Mouse (Mus musculus) myocyte (in vitro differentiated cells): Measurements from ENCODE around the gene Zbtb8a.

ENCODE experiments used
- CEBPB ChIP-seq: IDR thresholded peaks from 2 replicates; pipeline ENCODE4 v1.6.1; 2011; ENCODE audit warnings: mild to moderate bottlenecking, moderate library complexity; ENCODE audit not compliant: poor library complexity, insufficient read depth, severe bottlenecking
- E2F4 ChIP-seq: IDR thresholded peaks from one replicate; pipeline ENCODE4 v1.6.1; 2011; ENCODE audit warnings: mild to moderate bottlenecking, control low read depth, moderate library complexity; ENCODE audit not compliant: insufficient read depth
- MAX ChIP-seq: IDR thresholded peaks from one replicate; pipeline ENCODE4 v1.6.1; 2011; ENCODE audit warnings: low read depth, mild to moderate bottlenecking, control low read depth
- MYOD1 ChIP-seq, 3 experiments: IDR thresholded peaks; one replicate each; pipeline ENCODE4 v1.6.1; 2011; ENCODE audit warnings: control low read depth in 2 of 3, low read depth in 2 of 3, mild to moderate bottlenecking in 2 of 3, moderate library complexity in 1 of 3; ENCODE audit not compliant: insufficient read length in 2 of 3, control insufficient read depth in 1 of 3
- MYOG ChIP-seq, 3 experiments: IDR thresholded peaks; one replicate each; pipeline ENCODE4 v1.6.1; 2011; ENCODE audit warnings: control low read depth in 2 of 3, low read depth in 2 of 3, mild to moderate bottlenecking in 2 of 3; ENCODE audit not compliant: insufficient read length in 2 of 3, control insufficient read depth in 1 of 3, insufficient read depth in 1 of 3
- POLR2A ChIP-seq: IDR thresholded peaks from one replicate; pipeline ENCODE4 v1.6.1; 2011; ENCODE audit warnings: low read depth, mild to moderate bottlenecking, control low read depth, moderate library complexity; ENCODE audit not compliant: insufficient read length
- POLR2AphosphoS2 ChIP-seq: IDR thresholded peaks from one replicate; pipeline ENCODE4 v1.6.1; 2011; ENCODE audit warnings: low read depth, control low read depth; ENCODE audit not compliant: insufficient read length
- REST ChIP-seq: IDR thresholded peaks from one replicate; pipeline ENCODE4 v1.6.1; 2011; ENCODE audit warnings: mild to moderate bottlenecking, control low read depth, moderate library complexity; ENCODE audit not compliant: insufficient read depth, insufficient read length
- SRF ChIP-seq: IDR thresholded peaks from one replicate; pipeline ENCODE4 v1.6.1; 2011; ENCODE audit warnings: low read depth; ENCODE audit not compliant: control insufficient read depth, insufficient read length
- TCF12 ChIP-seq: IDR thresholded peaks from one replicate; pipeline ENCODE4 v1.6.1; 2011; ENCODE audit warnings: mild to moderate bottlenecking, control low read depth; ENCODE audit not compliant: poor library complexity, insufficient read depth, severe bottlenecking
- TCF3 ChIP-seq: IDR thresholded peaks from one replicate; pipeline ENCODE4 v1.6.1; 2011; ENCODE audit warnings: low read depth, control low read depth; ENCODE audit not compliant: insufficient read length
- USF1 ChIP-seq: IDR thresholded peaks from one replicate; pipeline ENCODE4 v1.6.1; 2011; ENCODE audit warnings: low read depth, mild to moderate bottlenecking, control low read depth, moderate library complexity

- no peak for TF ChIP-seq POLR2A
- no peak for TF ChIP-seq TCF12
- no peak for TF ChIP-seq MYOG (IDR thresholded peaks at IDR 0.05; ENCODE audit: control insufficient read depth in 1 of 3, insufficient read depth in 1 of 3, insufficient read length in 2 of 3, low read depth in 2 of 3)
- no peak for TF ChIP-seq USF1
- no peak for TF ChIP-seq REST
- TF ChIP-seq E2F4 = no peak
- TF ChIP-seq CEBPB = no peak
- no peak for TF ChIP-seq MAX
- TF ChIP-seq POLR2AphosphoS2 = no peak
- no peak for TF ChIP-seq MYOD1 (IDR thresholded peaks at IDR 0.05; ENCODE audit: control insufficient read depth in 1 of 3, insufficient read length in 2 of 3, low read depth in 2 of 3)
- TF ChIP-seq SRF = no peak
- no peak for TF ChIP-seq TCF3
Measured at GRCm38 (mm10) chr4:129322042-129322441, 55.9 kb downstream of the Zbtb8a start.
